In genomic region chr4:43519956-43520355, GRCm38 (mm10) we compare ENCODE assay signal across 8 mouse cellular contexts. TPM values are rescaled to one million over a fixed set of nuclear protein-coding genes. Genes with fewer than 3 reads are reported as not detected.
DNase-seq lines count a peak whose midpoint lies in the region; ATAC-seq and TF ChIP-seq lines count a peak whose summit lies in the region.

No protein-coding gene starts in this region.

- no peak overlapping the region for H3K4me3 ChIP-seq in CH12.LX (replicated peaks in 1 of 3; ENCODE audit: low read depth in 2 of 3, low read length in 2 of 3, poor library complexity in 1 of 3)
- no peak overlapping the region for H3K4me3 ChIP-seq in forebrain, postnatal 0 days (ENCODE audit: low read depth, low read length)
- H3K4me3 ChIP-seq in liver, embryonic 15.5 days (replicated peaks): no peak overlapping the region
- peak overlapping the region; percentile 10; the same call in 1 of the 2 replicates for H3K4me3 ChIP-seq in neural tube, embryonic 11.5 days (ENCODE audit: low read depth, low read length)
- H3K4me3 ChIP-seq in stomach, embryonic 15.5 days (replicated peaks): peak overlapping the region; percentile 46

- no peak overlapping the region for H3K27ac ChIP-seq in CH12.LX (ENCODE audit: insufficient read depth, low read depth)
- no peak overlapping the region for H3K27ac ChIP-seq in forebrain, postnatal 0 days (ENCODE audit: low read depth, low read length)
- H3K27ac ChIP-seq in liver, embryonic 15.5 days (replicated peaks): no peak overlapping the region
- H3K27ac ChIP-seq in neural tube, embryonic 11.5 days (ENCODE audit: low read depth, low read length): no peak overlapping the region
- no peak overlapping the region; the same call in 1 of the 2 replicates for H3K27ac ChIP-seq in stomach, embryonic 15.5 days

- H3K9me3 ChIP-seq in CH12.LX (replicated peaks; ENCODE audit: low read length): no peaks in the 10 kb centered on the region
- no peaks in the 10 kb centered on the region for H3K9me3 ChIP-seq in forebrain, postnatal 0 days (ENCODE audit: low read length)
- H3K9me3 ChIP-seq in liver, embryonic 15.5 days (replicated peaks): no peaks in the 10 kb centered on the region
- no peaks in the 10 kb centered on the region for H3K9me3 ChIP-seq in neural tube, embryonic 11.5 days (ENCODE audit: control insufficient read depth, low read length)
- H3K9me3 ChIP-seq in stomach, embryonic 15.5 days: no peaks in the 10 kb centered on the region

- dilution Hi-C loops in CH12.LX (cut with MboI; ENCODE audit: extremely low pct_ligation_motif_present, extremely low pct_unique_long_range_greater_than_20kb, low sequenced_read_pairs): no loop called here

- DNase-seq in CH12.LX (ENCODE audit: extremely low read depth): peak; percentile 79
- peak; percentile 83 for DNase-seq in cerebellum, adult 11-12 months
- DNase-seq in forebrain, postnatal 0 days: peak; percentile 94
- peak; percentile 93 to 95 for DNase-seq in heart, postnatal 36 days
- DNase-seq in layer of hippocampus, adult 11-12 months (ENCODE audit: low spot score): peak; percentile 89
- peak; percentile 89 for DNase-seq in neural tube, embryonic 11.5 days (ENCODE audit: low spot score)

- no peak overlapping the region for H3K4me2 ChIP-seq in CH12.LX (ENCODE audit: insufficient read depth, low read depth, poor library complexity, severe bottlenecking)
- H3K4me2 ChIP-seq in forebrain, postnatal 0 days (ENCODE audit: low read depth): peak overlapping the region; percentile 34
- peak overlapping the region; percentile 16 for H3K4me2 ChIP-seq in liver, embryonic 15.5 days
- H3K4me2 ChIP-seq in neural tube, embryonic 11.5 days (ENCODE audit: low read depth): peak overlapping the region; percentile 23; the same call in 1 of the 2 replicates
- peak overlapping the region; percentile 82 for H3K4me2 ChIP-seq in stomach, embryonic 15.5 days

- no peak for TF ChIP-seq RAD21 in CH12.LX (IDR thresholded peaks at IDR 0.05; ENCODE audit: low read depth, low read length)

- intact Hi-C loops in heart, postnatal 36 days (cut with DNase I): no loop called here

- WGBS in forebrain, postnatal 0 days: 13% methylated on average over 6 of the region's 6 CpGs
- WGBS in liver, embryonic 15.5 days (ENCODE audit: insufficient replicate concordance): 21% methylated on average over 6 of the region's 6 CpGs
- WGBS in neural tube, embryonic 11.5 days: 12% methylated on average over 6 of the region's 6 CpGs
- WGBS in stomach, embryonic 15.5 days: 14% methylated on average over 6 of the region's 6 CpGs

- peaks cover 0 to 20% of the 10 kb centered on the region in 2 experiments; a peak in 2 of 4 replicates for H3K4me1 ChIP-seq in CH12.LX (ENCODE audit: control insufficient read depth in 1 of 2, insufficient read depth in 2 of 2)
- no peaks in the 10 kb centered on the region for H3K4me1 ChIP-seq in forebrain, postnatal 0 days (ENCODE audit: insufficient read depth)
- H3K4me1 ChIP-seq in liver, embryonic 15.5 days (replicated peaks): peaks cover 37% of the 10 kb centered on the region
- H3K4me1 ChIP-seq in neural tube, embryonic 11.5 days (ENCODE audit: control insufficient read depth, insufficient read depth, low read length): no peaks in the 10 kb centered on the region; the same call in 1 of the 2 replicates
- peaks cover 27% of the 10 kb centered on the region for H3K4me1 ChIP-seq in stomach, embryonic 15.5 days

- no peak for TF ChIP-seq CTCF in CH12.LX (conservative IDR thresholded peaks at IDR 0.05 in 1 of 2, IDR thresholded peaks at IDR 0.05 in 1 of 2; ENCODE audit: low read depth in 2 of 2, low read length in 2 of 2)
- TF ChIP-seq CTCF in forebrain, postnatal 0 days (IDR thresholded peaks at IDR 0.05; ENCODE audit: low read depth): no peak

- TF ChIP-seq EP300 in CH12.LX (IDR thresholded peaks at IDR 0.05; ENCODE audit: low read length): no peak

- H3K9ac ChIP-seq in CH12.LX (ENCODE audit: insufficient read depth, low read depth): no peak overlapping the region
- H3K9ac ChIP-seq in forebrain, postnatal 0 days: no peak overlapping the region
- no peak overlapping the region for H3K9ac ChIP-seq in liver, embryonic 15.5 days
- no peak overlapping the region for H3K9ac ChIP-seq in neural tube, embryonic 11.5 days (ENCODE audit: low read length)
- H3K9ac ChIP-seq in stomach, embryonic 15.5 days: no peak overlapping the region

- no peaks in the 10 kb centered on the region for H3K79me2 ChIP-seq in CH12.LX (replicated peaks; ENCODE audit: control insufficient read depth, extremely low read depth, insufficient read depth, poor library complexity, severe bottlenecking)

- in situ Hi-C loops in CH12.LX (cut with MboI; ENCODE audit: low pct_ligation_motif_present, low pct_unique_long_range_greater_than_20kb, low sequenced_read_pairs): no loop called here

- H3K36me3 ChIP-seq in CH12.LX (replicated peaks in 1 of 2; ENCODE audit: control insufficient read depth in 1 of 2, insufficient read depth in 1 of 2, low read length in 1 of 2): no peaks in the 10 kb centered on the region
- H3K36me3 ChIP-seq in forebrain, postnatal 0 days (ENCODE audit: insufficient read depth): no peaks in the 10 kb centered on the region
- H3K36me3 ChIP-seq in liver, embryonic 15.5 days (replicated peaks): no peaks in the 10 kb centered on the region
- no peaks in the 10 kb centered on the region for H3K36me3 ChIP-seq in neural tube, embryonic 11.5 days (ENCODE audit: control insufficient read depth, insufficient read depth, low read length)
- no peaks in the 10 kb centered on the region for H3K36me3 ChIP-seq in stomach, embryonic 15.5 days

- peak; percentile 78 for ATAC-seq in forebrain, postnatal 0 days
- no peak for ATAC-seq in liver, embryonic 15.5 days (ENCODE audit: insufficient read depth)
- ATAC-seq in neural tube, embryonic 11.5 days (ENCODE audit: insufficient read depth, low FRiP score, low TSS enrichment): peak; percentile 52; the same call in 1 of the 2 replicates
- ATAC-seq in stomach, embryonic 15.5 days (ENCODE audit: insufficient read depth, low FRiP score, low read depth): no peak

- no peak for TF ChIP-seq POLR2A in CH12.LX (IDR thresholded peaks at IDR 0.05; ENCODE audit: low read depth, low read length)

- H3K27me3 ChIP-seq in CH12.LX (replicated peaks): peaks cover 61% of the 10 kb centered on the region
- H3K27me3 ChIP-seq in forebrain, postnatal 0 days (ENCODE audit: insufficient read depth, low read length): peaks cover 12% of the 10 kb centered on the region
- peaks cover 64% of the 10 kb centered on the region for H3K27me3 ChIP-seq in liver, embryonic 15.5 days
- H3K27me3 ChIP-seq in neural tube, embryonic 11.5 days (ENCODE audit: control insufficient read depth, insufficient read depth, low read length): peaks cover 33% of the 10 kb centered on the region
- H3K27me3 ChIP-seq in stomach, embryonic 15.5 days (replicated peaks): no peaks in the 10 kb centered on the region

RNA-seq across cellular contexts. Expression of gene Tpm2, which starts 3.6 kb away (rescaled TPM):
- total RNA-seq in CH12.LX (2012; rRNA removed) (0.30 TPM in 1 of 2 replicates, not detected in the other), CH12.LX (2014; rRNA removed) (not detected in 2 replicates)
- 0.29 TPM in 1 of 2 replicates, not detected in the other for polyA plus RNA-seq in CH12.LX (2012; ENCODE audit: insufficient read length, low read depth)
- 4.1 and 11.7 TPM in 2 replicates for total RNA-seq in forebrain, postnatal 0 days (2014; rRNA removed)
- polyA plus RNA-seq in forebrain, postnatal 0 days (2015; fragmentation: Nextera tagmentation; extraction: Ambion mirVana): 5.1 and 8.1 TPM in 2 replicates
- 10 to 100 TPM; 29.1 to 29.2 TPM for total RNA-seq in heart, postnatal 36 days (2021)
- polyA plus RNA-seq in liver, embryonic 15.5 days (2015; fragmentation: Nextera tagmentation; extraction: Ambion mirVana): 34.1 and 47.4 TPM in 2 replicates
- polyA plus RNA-seq in neural tube, embryonic 11.5 days (2014; fragmentation: Nextera tagmentation; extraction: Ambion mirVana): 101 and 127 TPM in 2 replicates
- 795 and 837 TPM in 2 replicates for polyA plus RNA-seq in stomach, embryonic 15.5 days (2015; fragmentation: Nextera tagmentation; extraction: Ambion mirVana)

RNA-seq across cellular contexts. Expression of gene Car9, which starts 13.2 kb away (rescaled TPM):
- total RNA-seq in CH12.LX (2012; rRNA removed): not detected in 2 replicates
- not detected in 2 replicates for total RNA-seq in CH12.LX (2014; rRNA removed)
- not detected in 2 replicates for polyA plus RNA-seq in CH12.LX (2012; ENCODE audit: insufficient read length, low read depth)
- 0.14 and 0.31 TPM in 2 replicates for total RNA-seq in forebrain, postnatal 0 days (2014; rRNA removed)
- polyA plus RNA-seq in forebrain, postnatal 0 days (2015; fragmentation: Nextera tagmentation; extraction: Ambion mirVana): 0.65 and 0.70 TPM in 2 replicates
- total RNA-seq in heart, postnatal 36 days (2021): under 1 TPM in 1 of 2 experiments, not detected in 1; 0.22 TPM
- polyA plus RNA-seq in liver, embryonic 15.5 days (2015; fragmentation: Nextera tagmentation; extraction: Ambion mirVana): 1.3 and 1.9 TPM in 2 replicates
- 0.23 and 0.44 TPM in 2 replicates for polyA plus RNA-seq in neural tube, embryonic 11.5 days (2014; fragmentation: Nextera tagmentation; extraction: Ambion mirVana)
- polyA plus RNA-seq in stomach, embryonic 15.5 days (2015; fragmentation: Nextera tagmentation; extraction: Ambion mirVana): 30.9 and 45.8 TPM in 2 replicates

RNA-seq across cellular contexts. Expression of gene Arhgef39, which starts 20.5 kb away (rescaled TPM):
- 7.4 and 7.5 TPM in 2 replicates for total RNA-seq in CH12.LX (2012; rRNA removed)
- 7.1 and 7.3 TPM in 2 replicates for total RNA-seq in CH12.LX (2014; rRNA removed)
- polyA plus RNA-seq in CH12.LX (2012; ENCODE audit: insufficient read length, low read depth): 4.8 and 5.5 TPM in 2 replicates
- total RNA-seq in forebrain, postnatal 0 days (2014; rRNA removed): 2.9 and 4.5 TPM in 2 replicates
- polyA plus RNA-seq in forebrain, postnatal 0 days (2015; fragmentation: Nextera tagmentation; extraction: Ambion mirVana): 3.6 and 3.9 TPM in 2 replicates
- total RNA-seq in heart, postnatal 36 days (2021): under 1 TPM; 0.39 to 0.62 TPM
- 34.5 and 38.2 TPM in 2 replicates for polyA plus RNA-seq in liver, embryonic 15.5 days (2015; fragmentation: Nextera tagmentation; extraction: Ambion mirVana)
- polyA plus RNA-seq in neural tube, embryonic 11.5 days (2014; fragmentation: Nextera tagmentation; extraction: Ambion mirVana): 36.7 and 39.3 TPM in 2 replicates
- 44.5 and 52.0 TPM in 2 replicates for polyA plus RNA-seq in stomach, embryonic 15.5 days (2015; fragmentation: Nextera tagmentation; extraction: Ambion mirVana)

RNA-seq across cellular contexts. Expression of gene Ccdc107, which starts 27.3 kb away (rescaled TPM):
- 57.9 and 63.1 TPM in 2 replicates for total RNA-seq in CH12.LX (2012; rRNA removed)
- total RNA-seq in CH12.LX (2014; rRNA removed): 23.0 and 33.4 TPM in 2 replicates
- 30.5 and 32.6 TPM in 2 replicates for polyA plus RNA-seq in CH12.LX (2012; ENCODE audit: insufficient read length, low read depth)
- total RNA-seq in forebrain, postnatal 0 days (2014; rRNA removed): 57.3 and 86.2 TPM in 2 replicates
- 92.2 and 103 TPM in 2 replicates for polyA plus RNA-seq in forebrain, postnatal 0 days (2015; fragmentation: Nextera tagmentation; extraction: Ambion mirVana)
- total RNA-seq in heart, postnatal 36 days (2021): 10 to 100 TPM; 25.3 to 29.8 TPM
- 33.5 and 34.2 TPM in 2 replicates for polyA plus RNA-seq in liver, embryonic 15.5 days (2015; fragmentation: Nextera tagmentation; extraction: Ambion mirVana)
- polyA plus RNA-seq in neural tube, embryonic 11.5 days (2014; fragmentation: Nextera tagmentation; extraction: Ambion mirVana): 46.6 and 55.9 TPM in 2 replicates
- polyA plus RNA-seq in stomach, embryonic 15.5 days (2015; fragmentation: Nextera tagmentation; extraction: Ambion mirVana): 104 and 105 TPM in 2 replicates

RNA-seq across cellular contexts. Expression of gene Sit1, which starts 36.4 kb away (rescaled TPM):
- total RNA-seq in CH12.LX (2012; rRNA removed) (2.8 and 3.8 TPM in 2 replicates), CH12.LX (2014; rRNA removed) (10.5 and 10.8 TPM in 2 replicates)
- 10.1 and 12.5 TPM in 2 replicates for polyA plus RNA-seq in CH12.LX (2012; ENCODE audit: insufficient read length, low read depth)
- total RNA-seq in forebrain, postnatal 0 days (2014; rRNA removed): not detected in 2 replicates
- not detected in 2 replicates for polyA plus RNA-seq in forebrain, postnatal 0 days (2015; fragmentation: Nextera tagmentation; extraction: Ambion mirVana)
- total RNA-seq in heart, postnatal 36 days (2021): not detected
- 0.07 and 0.18 TPM in 2 replicates for polyA plus RNA-seq in liver, embryonic 15.5 days (2015; fragmentation: Nextera tagmentation; extraction: Ambion mirVana)
- not detected in 2 replicates for polyA plus RNA-seq in neural tube, embryonic 11.5 days (2014; fragmentation: Nextera tagmentation; extraction: Ambion mirVana)
- polyA plus RNA-seq in stomach, embryonic 15.5 days (2015; fragmentation: Nextera tagmentation; extraction: Ambion mirVana): not detected in 2 replicates

Comparison
In these comparisons a context has a peak if more than half of its experiments do, and no peak if none do; other contexts are left out.
1. H3K4me3 ChIP-seq: peak in neural tube, embryonic 11.5 days (single experiment) and stomach, embryonic 15.5 days (single experiment); none in CH12.LX (0 of 3), forebrain, postnatal 0 days (single experiment) and liver, embryonic 15.5 days (single experiment).
2. ATAC-seq: peak in forebrain, postnatal 0 days (single experiment) and neural tube, embryonic 11.5 days (single experiment); none in liver, embryonic 15.5 days (single experiment) and stomach, embryonic 15.5 days (single experiment).
3. RNA of gene Car9, which starts 13.2 kb away (polyA plus RNA-seq): 30.9 to 45.8 TPM in stomach, embryonic 15.5 days; 1.3 to 1.9 TPM in liver, embryonic 15.5 days, 0.65 to 0.70 TPM in forebrain, postnatal 0 days, 0.23 to 0.44 TPM in neural tube, embryonic 11.5 days and not detected in CH12.LX; every median in the first group is over 10 times any median in the second.
4. Peak in every context shown above with its lines, with median percentiles within 50 percentile points of each other: DNase-seq.